Mouse (Mus musculus): Measurements from ENCODE around the gene Hacd3. TPM values are rescaled to one million over a fixed set of nuclear protein-coding genes. Genes with fewer than 3 reads are reported as not detected.

Hacd3 gene
- 43.9 and 46.8 TPM in 2 replicates for polyA plus RNA-seq (2015; fragmentation: Nextera tagmentation; extraction: Ambion mirVana)

DNA sequence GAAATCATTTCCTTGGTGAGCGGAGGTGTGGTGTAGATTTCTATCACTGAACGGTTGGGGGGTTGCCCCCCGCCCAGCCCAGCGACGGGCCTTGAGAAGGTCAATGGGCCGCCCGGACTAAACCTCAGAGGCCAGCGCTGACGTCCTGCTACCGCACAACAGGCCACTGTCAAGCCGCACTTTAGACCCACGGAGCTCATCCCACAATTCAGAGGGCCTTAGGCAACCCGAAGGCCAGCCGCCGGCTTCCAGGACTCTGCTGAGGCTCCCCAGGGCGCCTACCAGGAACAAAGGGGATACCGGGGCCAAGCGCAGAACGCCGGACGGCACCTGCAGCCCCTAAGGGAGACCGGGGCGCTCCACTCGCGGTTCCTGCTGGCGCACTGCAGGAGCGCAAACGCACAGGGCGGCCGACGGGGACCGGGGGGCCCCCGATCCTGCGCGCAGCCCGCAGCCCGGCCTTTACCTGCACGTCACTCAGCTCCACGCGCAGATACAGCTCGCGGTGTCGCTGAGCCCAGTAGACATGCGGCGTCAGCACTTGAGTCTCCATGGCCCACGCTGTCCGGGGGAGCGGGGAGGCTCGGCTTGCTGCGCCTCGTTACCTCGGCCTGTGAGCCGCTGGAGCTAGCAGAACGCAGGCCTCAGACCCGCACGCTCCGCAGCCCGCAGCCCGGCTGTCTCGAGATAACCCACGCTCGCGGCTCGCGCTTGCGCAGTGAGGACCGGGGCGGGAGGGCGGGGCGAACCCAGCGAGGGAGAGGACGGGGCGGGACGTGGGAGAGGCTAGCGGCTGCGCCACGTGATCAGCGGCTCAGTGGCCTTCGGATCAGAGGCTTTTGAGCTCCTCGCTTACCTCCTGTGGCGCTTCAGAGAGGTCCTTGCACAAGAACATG lies at the start of gene Hacd3:
TSS of gene Hacd3 (minus strand) at position 703 of the 896 bp plus-strand sequence.
- peak; percentile 88 for ATAC-seq
- H3K9me3 ChIP-seq (ENCODE audit: control insufficient read depth) = no peaks in the 10 kb centered on the region
- no peaks in the 10 kb centered on the region for H3K36me3 ChIP-seq (ENCODE audit: control insufficient read depth, insufficient read depth)
- H3K27me3 ChIP-seq (replicated peaks; ENCODE audit: control insufficient read depth, insufficient read depth, low read length) = no peaks in the 10 kb centered on the region
- no peak for TF ChIP-seq CTCF (IDR thresholded peaks at IDR 0.05; ENCODE audit: low read depth)
- peak within 1 kb of the TSS; percentile 88 for H3K9ac ChIP-seq (ENCODE audit: low read depth, low read length)
- WGBS = under 1% methylated on average over 81 of the region's 81 CpGs
- H3K27ac ChIP-seq (ENCODE audit: low read depth, low read length) = peak within 1 kb of the TSS; percentile 87
- H3K4me3 ChIP-seq (ENCODE audit: low read depth, low read length) = peak within 1 kb of the TSS; percentile 89
- peak within 1 kb of the TSS; percentile 93 for H3K4me2 ChIP-seq (replicated peaks; ENCODE audit: low read depth)
- H3K4me1 ChIP-seq (replicated peaks; ENCODE audit: control insufficient read depth, insufficient read depth, low read length) = peaks cover 14% of the 10 kb centered on the region; the same call in 1 of the 2 replicates

DNA sequence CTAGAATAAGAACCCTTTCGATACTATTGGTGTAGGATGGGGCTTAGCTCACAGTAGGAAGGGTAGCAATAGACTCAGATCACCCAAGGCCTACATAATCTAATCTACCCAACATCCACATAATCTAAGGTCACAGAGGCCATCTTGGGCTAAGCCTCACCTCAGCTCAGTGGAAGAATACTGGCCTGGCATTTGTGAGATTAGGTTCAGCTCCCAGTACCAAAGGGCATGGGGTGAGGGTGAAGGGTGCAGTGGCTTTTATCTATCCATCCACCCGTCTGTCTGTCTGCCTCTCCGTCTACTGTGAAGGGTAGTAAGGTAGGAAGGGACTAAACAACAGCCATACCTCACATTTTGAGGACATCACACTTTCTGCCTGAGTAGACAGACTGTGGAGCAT lies 49.1 kb upstream of the Hacd3 start:
- Histone ChIP-seq H3K4me3 (ENCODE audit: low read depth, low read length) (no peak overlapping the region), H3K4me2 (replicated peaks; ENCODE audit: low read depth) (no peak overlapping the region), H3K36me3 (ENCODE audit: control insufficient read depth, insufficient read depth) (peaks cover 74% of the 10 kb centered on the region), H3K4me1 (replicated peaks; ENCODE audit: control insufficient read depth, insufficient read depth, low read length) (no peaks in the 10 kb centered on the region), H3K9ac (ENCODE audit: low read depth, low read length) (no peak overlapping the region), H3K9me3 (ENCODE audit: control insufficient read depth) (no peaks in the 10 kb centered on the region), H3K27ac (ENCODE audit: low read depth, low read length) (no peak overlapping the region), H3K27me3 (replicated peaks; ENCODE audit: control insufficient read depth, insufficient read depth, low read length) (no peaks in the 10 kb centered on the region)
- ATAC-seq = no peak
- no peak for TF ChIP-seq CTCF (IDR thresholded peaks at IDR 0.05; ENCODE audit: low read depth)
- 85% methylated on average over 3 of the region's 3 CpGs for WGBS

GRCm38 (mm10) chr9:65064251-65064650 lies 42.8 kb upstream of the Hacd3 start:
- no peak for ATAC-seq
- 0 out of 2 replicates have a peak overlapping the region, but pooled peaks have one; percentile 30 for H3K27ac ChIP-seq (ENCODE audit: low read depth, low read length)
- H3K4me3 ChIP-seq (ENCODE audit: low read depth, low read length) = no peak overlapping the region
- TF ChIP-seq CTCF (IDR thresholded peaks at IDR 0.05; ENCODE audit: low read depth) = no peak
- no peaks in the 10 kb centered on the region for H3K9me3 ChIP-seq (ENCODE audit: control insufficient read depth)
- H3K4me2 ChIP-seq (replicated peaks; ENCODE audit: low read depth) = no peak overlapping the region
- 92% methylated on average over 7 of the region's 7 CpGs for WGBS
- H3K4me1 ChIP-seq (replicated peaks; ENCODE audit: control insufficient read depth, insufficient read depth, low read length) = no peaks in the 10 kb centered on the region
- peaks cover 77% of the 10 kb centered on the region for H3K36me3 ChIP-seq (ENCODE audit: control insufficient read depth, insufficient read depth)
- no peaks in the 10 kb centered on the region for H3K27me3 ChIP-seq (replicated peaks; ENCODE audit: control insufficient read depth, insufficient read depth, low read length)
- no peak overlapping the region for H3K9ac ChIP-seq (ENCODE audit: low read depth, low read length)

GRCm38 (mm10) chr9:65050981-65051380 lies 29.5 kb upstream of the Hacd3 start:
- Histone ChIP-seq H3K9me3 (ENCODE audit: control insufficient read depth) (no peaks in the 10 kb centered on the region), H3K4me3 (ENCODE audit: low read depth, low read length) (no peak overlapping the region), H3K4me1 (replicated peaks; ENCODE audit: control insufficient read depth, insufficient read depth, low read length) (no peaks in the 10 kb centered on the region), H3K4me2 (replicated peaks; ENCODE audit: low read depth) (no peak overlapping the region), H3K27me3 (replicated peaks; ENCODE audit: control insufficient read depth, insufficient read depth, low read length) (no peaks in the 10 kb centered on the region), H3K36me3 (ENCODE audit: control insufficient read depth, insufficient read depth) (peaks cover 82% of the 10 kb centered on the region), H3K27ac (ENCODE audit: low read depth, low read length) (no peak overlapping the region), H3K9ac (ENCODE audit: low read depth, low read length) (no peak overlapping the region)
- TF ChIP-seq CTCF (IDR thresholded peaks at IDR 0.05; ENCODE audit: low read depth) = no peak
- ATAC-seq = no peak
- 81% methylated on average over 3 of the region's 3 CpGs for WGBS

- no peaks in the 10 kb centered on the region for H3K9me3 ChIP-seq (ENCODE audit: control insufficient read depth)
- H3K27me3 ChIP-seq (replicated peaks; ENCODE audit: control insufficient read depth, insufficient read depth, low read length) = no peaks in the 10 kb centered on the region
- no peaks in the 10 kb centered on the region for H3K4me1 ChIP-seq (replicated peaks; ENCODE audit: control insufficient read depth, insufficient read depth, low read length)
- WGBS = 89% methylated on average over 5 of the region's 5 CpGs
- peaks cover 80% of the 10 kb centered on the region for H3K36me3 ChIP-seq (ENCODE audit: control insufficient read depth, insufficient read depth)
- H3K9ac ChIP-seq (ENCODE audit: low read depth, low read length) = no peak overlapping the region
- H3K27ac ChIP-seq (ENCODE audit: low read depth, low read length) = no peak overlapping the region
- no peak overlapping the region for H3K4me3 ChIP-seq (ENCODE audit: low read depth, low read length)
- TF ChIP-seq CTCF (IDR thresholded peaks at IDR 0.05; ENCODE audit: low read depth) = no peak
- no peak overlapping the region for H3K4me2 ChIP-seq (replicated peaks; ENCODE audit: low read depth)
- ATAC-seq = no peak
These were observed 27.9 kb upstream of the Hacd3 start for GRCm38 (mm10) chr9:65049422-65049821.

- Histone ChIP-seq H3K9ac (ENCODE audit: low read depth, low read length) (no peak overlapping the region), H3K4me2 (replicated peaks; ENCODE audit: low read depth) (no peak overlapping the region), H3K36me3 (ENCODE audit: control insufficient read depth, insufficient read depth) (peaks cover 77% of the 10 kb centered on the region), H3K27me3 (replicated peaks; ENCODE audit: control insufficient read depth, insufficient read depth, low read length) (no peaks in the 10 kb centered on the region), H3K4me3 (ENCODE audit: low read depth, low read length) (no peak overlapping the region), H3K9me3 (ENCODE audit: control insufficient read depth) (no peaks in the 10 kb centered on the region), H3K27ac (ENCODE audit: low read depth, low read length) (no peak overlapping the region), H3K4me1 (replicated peaks; ENCODE audit: control insufficient read depth, insufficient read depth, low read length) (no peaks in the 10 kb centered on the region)
- WGBS = 81% methylated on average over 1 of the region's 1 CpGs
- no peak for ATAC-seq
- TF ChIP-seq CTCF (IDR thresholded peaks at IDR 0.05; ENCODE audit: low read depth) = no peak
These were observed 25.5 kb upstream of the Hacd3 start for GRCm38 (mm10) chr9:65046993-65047392.

Data from intestine, postnatal 0 days (tissue).